Mouse (Mus musculus) B cell, adult 62 days (primary cell): Measurements from ENCODE around the gene Krtap4-1. TPM values are rescaled to one million over a fixed set of nuclear protein-coding genes. Genes with fewer than 3 reads are reported as not detected.

ENCODE experiments used
- total RNA-seq: library from RNA; stranded (reverse); gene quantifications from 4 replicates; pipeline ENCODE4 v1.2.4, GENCODE M21; 2023

The Krtap4-1 gene
- not detected in 4 replicates for total RNA-seq

DNA sequence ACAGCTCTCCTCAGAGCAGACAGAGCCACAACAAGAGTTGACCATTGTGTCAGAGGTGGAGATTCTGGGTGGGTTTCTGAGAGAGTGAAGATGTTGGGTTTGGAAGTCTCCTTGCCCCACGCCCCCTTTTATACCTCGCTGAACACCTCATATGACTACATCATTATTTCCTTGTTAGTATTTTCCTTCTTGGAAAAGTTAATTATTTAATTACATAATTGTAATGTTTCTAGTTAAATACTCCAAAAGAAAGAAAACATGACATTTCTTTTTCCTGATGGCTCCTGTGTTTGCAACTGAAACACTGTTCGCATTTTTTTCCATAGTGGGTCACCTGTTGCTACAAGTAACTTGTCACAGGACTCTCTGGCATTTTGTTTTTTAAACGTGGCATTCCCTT lies at the start of gene Krtap4-1:
Gene Krtap4-1 (minus strand): TSS at position 101 of the 400 bp plus-strand sequence.

DNA sequence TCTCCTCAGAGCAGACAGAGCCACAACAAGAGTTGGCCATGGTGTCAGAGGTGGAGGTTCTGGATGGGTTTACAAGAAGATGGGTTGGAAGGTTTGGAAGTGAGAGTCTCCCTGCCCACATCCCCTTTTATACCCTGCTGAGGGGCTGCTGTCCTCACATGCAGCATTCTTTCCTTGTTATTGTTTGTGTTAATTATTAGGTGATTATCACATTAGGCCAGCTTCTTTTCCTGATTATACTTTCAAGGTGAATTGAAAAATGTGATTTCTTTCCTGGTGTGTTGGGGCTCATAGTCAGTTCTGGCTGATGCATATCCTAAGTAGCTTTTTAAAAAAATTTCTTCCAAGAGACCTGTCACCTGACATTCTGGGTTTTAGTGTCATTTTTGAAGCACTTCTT lies 37.8 kb upstream of the Krtap4-1 start, which contains the start of gene Krtap4-6:
Gene Krtap4-6 (minus strand): TSS at position 101 of the 400 bp plus-strand sequence.

GRCm38 (mm10) chr11:99658467-99659010 lies 30.5 kb upstream of the Krtap4-1 start, which contains the start of gene Gm11563:
Gene Gm11563 (minus strand): TSS chr11:99658960.

GRCm38 (mm10) chr11:99650136-99650535 lies 22.1 kb upstream of the Krtap4-1 start, which contains the start of gene Gm11555:
Gene Gm11555 (minus strand): TSS chr11:99650236.

DNA sequence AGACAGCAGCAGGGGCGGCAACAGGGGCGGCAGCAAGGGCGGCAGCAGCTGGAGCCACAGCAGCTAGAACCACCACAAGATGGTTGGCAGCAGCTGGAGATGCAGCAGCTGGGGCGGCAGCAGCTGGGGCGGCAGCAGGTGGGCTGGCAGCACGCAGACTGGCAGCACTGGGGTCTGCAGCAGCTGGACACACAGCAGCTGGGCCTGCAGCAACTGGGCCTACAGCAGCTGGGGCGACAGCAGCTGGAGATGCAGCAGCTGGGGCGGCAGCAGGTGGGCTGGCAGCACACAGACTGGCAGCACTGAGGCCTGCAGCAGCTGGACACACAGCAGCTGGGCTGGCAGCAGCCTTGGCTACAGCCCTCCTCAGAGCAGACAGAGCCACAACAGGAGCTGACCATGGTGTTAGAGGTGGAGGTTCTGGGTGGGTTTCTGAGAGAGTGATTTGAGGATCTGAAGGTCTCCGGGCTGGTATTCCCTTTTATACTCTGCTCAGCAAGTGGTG lies 15.6 kb upstream of the Krtap4-1 start, which contains the start of gene Krtap4-7:
Gene Krtap4-7 (minus strand): TSS at position 455 of the 505 bp plus-strand sequence.

GRCm38 (mm10) chr11:99634653-99635134 lies 6.7 kb upstream of the Krtap4-1 start, which contains the start of gene Krtap4-2:
Gene Krtap4-2 (minus strand): TSS chr11:99635084.

DNA sequence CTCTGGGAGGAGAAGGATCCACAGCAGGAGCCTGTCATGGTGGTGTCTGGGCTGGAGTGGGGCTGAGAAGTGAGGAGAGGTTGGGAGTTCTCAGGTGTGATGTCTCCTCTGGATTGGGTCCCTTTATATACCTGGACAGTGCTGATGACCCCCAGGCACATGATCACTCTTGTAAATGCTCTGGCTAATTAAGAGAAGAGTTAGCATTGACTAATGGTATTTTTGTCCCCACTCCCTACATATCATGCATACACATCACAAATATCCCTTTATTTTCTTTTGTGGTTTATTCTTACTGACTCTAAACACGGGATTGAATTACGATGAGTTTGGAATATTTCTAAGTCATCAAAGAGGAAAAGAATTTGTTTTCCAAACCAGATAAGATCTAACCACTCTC lies 7.7 kb downstream of the Krtap4-1 start, which contains the start of gene Gm11562:
Gene Gm11562 (minus strand): TSS at position 101 of the 400 bp plus-strand sequence.

GRCm38 (mm10) chr11:99614796-99615363 lies 13.2 kb downstream of the Krtap4-1 start, which contains the start of gene Krtap2-4:
Gene Krtap2-4 (minus strand): TSS chr11:99614846.

DNA sequence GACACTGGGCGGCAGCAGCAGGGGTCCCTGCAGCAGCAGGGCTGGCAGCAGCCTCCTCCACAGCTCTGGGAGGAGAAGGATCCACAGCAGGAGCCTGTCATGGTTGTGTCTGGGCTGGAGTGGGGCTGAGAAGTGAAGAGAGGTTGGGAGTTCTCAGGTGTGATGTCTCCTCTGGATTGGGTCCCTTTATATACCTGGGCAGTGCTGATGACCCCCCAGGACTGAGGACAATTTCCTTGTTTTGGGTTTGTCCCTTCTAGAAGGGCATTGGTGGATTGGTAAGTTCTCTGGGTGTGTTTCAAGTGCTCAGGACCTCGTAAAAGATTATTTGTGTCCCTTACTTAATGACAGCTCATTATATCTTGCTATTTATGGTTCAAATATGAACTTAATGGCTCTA lies 17.9 kb downstream of the Krtap4-1 start, which contains the start of gene Gm11937:
Gene Gm11937 (minus strand): TSS at position 101 of the 400 bp plus-strand sequence.

DNA sequence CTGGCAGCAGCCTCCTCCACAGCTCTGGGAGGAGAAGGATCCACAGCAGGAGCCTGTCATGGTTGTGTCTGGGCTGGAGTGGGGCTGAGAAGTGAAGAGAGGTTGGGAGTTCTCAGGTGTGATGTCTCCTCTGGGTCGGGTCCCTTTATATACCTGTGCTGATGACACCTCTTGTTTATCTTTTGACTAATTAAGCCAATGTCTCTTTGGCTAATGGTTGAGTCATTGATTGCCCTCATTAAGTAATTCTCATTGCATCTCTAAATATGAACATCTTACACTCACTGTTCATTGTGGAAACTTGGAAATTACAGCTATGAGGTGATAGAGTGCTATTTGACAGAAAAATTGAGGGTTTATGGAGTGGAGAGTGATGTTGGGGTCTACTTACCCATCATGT lies 24.8 kb downstream of the Krtap4-1 start, which contains the start of gene Gm11938:
Gene Gm11938 (minus strand): TSS at position 101 of the 400 bp plus-strand sequence.

GRCm38 (mm10) chr11:99597742-99598141 lies 30.3 kb downstream of the Krtap4-1 start, which contains the start of gene Krtap9-3:
Gene Krtap9-3 (minus strand): TSS chr11:99598105.

DNA sequence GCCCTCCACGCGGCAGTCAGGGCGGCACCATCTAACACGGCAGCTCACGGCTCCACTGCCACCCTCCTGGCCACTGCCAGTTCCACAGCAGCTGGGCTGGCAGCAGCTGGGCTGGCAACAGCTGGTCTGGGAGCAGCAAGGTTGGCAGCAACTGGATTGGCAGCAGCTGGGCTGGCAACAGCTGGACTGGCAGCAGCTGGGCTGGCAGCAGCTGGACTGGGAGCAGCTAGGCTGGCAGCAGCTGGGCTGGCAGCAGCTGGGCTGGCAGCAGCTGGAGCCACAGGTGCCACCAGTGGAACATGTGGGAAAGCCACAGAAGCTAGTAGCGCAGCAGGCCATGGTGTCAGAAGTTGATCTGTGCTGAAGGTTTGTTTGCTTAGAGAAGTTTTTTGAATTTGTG lies 37.1 kb downstream of the Krtap4-1 start, which contains the start of gene Krtap1-3:
Gene Krtap1-3 (minus strand): TSS at position 359 of the 400 bp plus-strand sequence.

GRCm38 (mm10) chr11:99583245-99583704 lies 44.8 kb downstream of the Krtap4-1 start, which contains the start of gene Krtap1-4:
Gene Krtap1-4 (minus strand): TSS chr11:99583654.

DNA sequence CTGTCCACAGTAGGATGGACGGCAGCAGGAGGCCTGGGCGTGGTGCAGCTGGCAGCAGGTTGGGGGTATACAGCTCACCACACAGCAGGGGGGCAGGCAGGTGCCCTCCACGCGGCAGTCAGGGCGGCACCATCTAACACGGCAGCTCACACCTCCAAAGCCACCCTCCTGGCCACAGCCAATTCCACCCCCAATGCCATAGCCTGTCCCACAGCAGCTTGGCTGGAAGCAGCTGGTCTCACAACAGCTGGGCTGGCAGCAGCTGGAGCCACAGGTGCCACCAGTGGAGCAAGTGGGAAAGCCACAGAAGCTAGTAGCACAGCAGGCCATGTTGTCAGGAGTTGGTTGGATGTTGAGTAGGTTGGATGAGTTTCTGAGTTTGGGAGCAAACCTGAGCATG lies 47.4 kb downstream of the Krtap4-1 start, which contains the start of gene Krtap1-5:
Gene Krtap1-5 (minus strand): TSS at position 381 of the 400 bp plus-strand sequence.

Other genes with a start within 250 kb of the Krtap4-1 start
- 2.1 to 3.6 TPM (median 2.4 TPM) in 4 replicates for gene Krt10, start 238.9 kb downstream of the Krtap4-1 start, total RNA-seq
- gene Krt12, start 206.0 kb downstream of the Krtap4-1 start, total RNA-seq = not detected in 4 replicates
- gene Krt20, start 190.1 kb downstream of the Krtap4-1 start, total RNA-seq = not detected in 4 replicates
- gene Krt23, start 135.1 kb downstream of the Krtap4-1 start, total RNA-seq = not detected in 4 replicates
- gene Krt39, start 106.9 kb downstream of the Krtap4-1 start, total RNA-seq = not detected in 4 replicates
- not detected in 4 replicates for gene Krt40, start 85.1 kb downstream of the Krtap4-1 start, total RNA-seq
- gene Krtap3-3, start 77.4 kb downstream of the Krtap4-1 start, total RNA-seq = not detected in 4 replicates
- gene Krtap3-2, start 71.4 kb downstream of the Krtap4-1 start, total RNA-seq = not detected in 4 replicates
- not detected in 4 replicates for gene Gm11939, start 68.8 kb downstream of the Krtap4-1 start, total RNA-seq
- gene Krtap3-1, start 61.6 kb downstream of the Krtap4-1 start, total RNA-seq = not detected in 4 replicates
- not detected in 4 replicates for gene Krtap1-5, start 47.2 kb downstream of the Krtap4-1 start, total RNA-seq
- not detected in 4 replicates for gene Krtap1-4, start 44.6 kb downstream of the Krtap4-1 start, total RNA-seq
- gene Krtap1-3, start 36.9 kb downstream of the Krtap4-1 start, total RNA-seq = not detected in 4 replicates
- not detected in 4 replicates for gene Krtap9-3, start 30.1 kb downstream of the Krtap4-1 start, total RNA-seq
- not detected in 4 replicates for gene Gm11938, start 24.9 kb downstream of the Krtap4-1 start, total RNA-seq
- gene Gm11937, start 18.0 kb downstream of the Krtap4-1 start, total RNA-seq = not detected in 4 replicates
- not detected in 4 replicates for gene Krtap2-4, start 13.4 kb downstream of the Krtap4-1 start, total RNA-seq
- gene Gm11562, start 7.8 kb downstream of the Krtap4-1 start, total RNA-seq = not detected in 4 replicates
- not detected in 4 replicates for gene Krtap4-2, start 6.8 kb upstream of the Krtap4-1 start, total RNA-seq
- not detected in 4 replicates for gene Krtap4-7, start 15.9 kb upstream of the Krtap4-1 start, total RNA-seq
- gene Gm11555, start 22.0 kb upstream of the Krtap4-1 start, total RNA-seq = not detected in 4 replicates
- gene Gm11563, start 30.7 kb upstream of the Krtap4-1 start, total RNA-seq = not detected in 4 replicates
- not detected in 4 replicates for gene Krtap4-6, start 37.7 kb upstream of the Krtap4-1 start, total RNA-seq
- gene Gm14190, start 62.5 kb upstream of the Krtap4-1 start, total RNA-seq = not detected in 4 replicates
- gene Gm14180, start 106.1 kb upstream of the Krtap4-1 start, total RNA-seq = not detected in 4 replicates
- gene Gm11595, start 144.7 kb upstream of the Krtap4-1 start, total RNA-seq = not detected in 4 replicates
- not detected in 4 replicates for gene Krtap4-8, start 152.5 kb upstream of the Krtap4-1 start, total RNA-seq
- not detected in 4 replicates for gene Krtap4-9, start 157.0 kb upstream of the Krtap4-1 start, total RNA-seq
- not detected in 4 replicates for gene Gm11596, start 165.2 kb upstream of the Krtap4-1 start, total RNA-seq
- not detected in 4 replicates for gene Gm11569, start 170.7 kb upstream of the Krtap4-1 start, total RNA-seq
- not detected in 4 replicates for gene Gm11554, start 176.2 kb upstream of the Krtap4-1 start, total RNA-seq
- not detected in 4 replicates for gene Krtap4-13, start 181.7 kb upstream of the Krtap4-1 start, total RNA-seq
- gene Gm11564, start 187.4 kb upstream of the Krtap4-1 start, total RNA-seq = not detected in 4 replicates
- not detected in 4 replicates for gene 2300003K06Rik, start 209.8 kb upstream of the Krtap4-1 start, total RNA-seq
- gene Krtap4-16, start 223.4 kb upstream of the Krtap4-1 start, total RNA-seq = not detected in 4 replicates
- not detected in 4 replicates for gene Gm11568, start 229.7 kb upstream of the Krtap4-1 start, total RNA-seq
- not detected in 4 replicates for gene Gm11559, start 236.2 kb upstream of the Krtap4-1 start, total RNA-seq
- not detected in 4 replicates for gene Krtap9-1, start 245.2 kb upstream of the Krtap4-1 start, total RNA-seq